Mouse (Mus musculus): ENCODE measurements around the gene Cnppd1. TPM values are rescaled to one million over a fixed set of nuclear protein-coding genes. Genes with fewer than 3 reads are reported as not detected.

Cnppd1 gene
- polyA plus RNA-seq, 1 experiment from 2014 or later: 34.3 TPM

DNA sequence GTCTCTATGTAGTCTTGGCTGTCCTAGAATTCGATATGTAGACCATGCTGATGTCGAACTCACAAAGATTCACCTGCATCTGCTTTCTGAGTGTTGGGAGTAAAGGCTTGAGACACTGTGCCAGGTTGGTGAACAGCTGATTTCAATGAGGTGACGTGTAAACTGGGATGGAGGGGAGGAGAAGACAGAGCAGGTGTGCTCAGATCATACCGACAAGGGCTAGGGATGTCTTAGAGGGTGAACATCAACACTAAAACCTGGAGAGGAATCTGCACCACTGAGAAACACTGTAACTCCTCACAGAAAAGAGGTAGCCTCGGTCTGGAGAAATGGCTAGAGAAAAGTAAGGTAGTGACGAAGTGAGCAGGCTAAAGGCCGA is 25.6 kb upstream of the Cnppd1 start:
- Histone ChIP-seq H3K4me2 (ENCODE audit: low read length) (peak overlapping the region; percentile 77), H3K36me3 (ENCODE audit: control insufficient read depth, insufficient read depth, low read length) (peaks cover 34% of the 10 kb centered on the region), H3K27ac (replicated peaks in 1 of 2; ENCODE audit: control insufficient read depth in 1 of 2, insufficient read depth in 1 of 2, low read depth in 2 of 2, low read length in 2 of 2) (peak overlapping the region; percentile 58 to 83), H3K9ac (ENCODE audit: low read length) (peak overlapping the region; percentile 81), H3K9me3 (ENCODE audit: control insufficient read depth, low read length) (no peaks in the 10 kb centered on the region), H3K4me1 (ENCODE audit: control insufficient read depth in 2 of 2, insufficient read depth in 2 of 2, low read length in 2 of 2) (peaks cover 5 to 9% of the 10 kb centered on the region in 2 experiments), H3K4me3 (ENCODE audit: control insufficient read depth in 1 of 2, insufficient read depth in 1 of 2, low read depth in 1 of 2, low read length in 2 of 2) (peak overlapping the region; percentile 51 to 83), H3K27me3 (ENCODE audit: control insufficient read depth, insufficient read depth, low read length) (no peaks in the 10 kb centered on the region)
- whole genome bisulfite sequencing: 11% methylated on average over 7 of the region's 7 CpGs
- ATAC-seq (ENCODE audit: insufficient number of reproducible peaks, insufficient read depth, low FRiP score, low read depth): 0 out of 2 replicates have a peak, but pooled peaks have one; percentile 6

DNA sequence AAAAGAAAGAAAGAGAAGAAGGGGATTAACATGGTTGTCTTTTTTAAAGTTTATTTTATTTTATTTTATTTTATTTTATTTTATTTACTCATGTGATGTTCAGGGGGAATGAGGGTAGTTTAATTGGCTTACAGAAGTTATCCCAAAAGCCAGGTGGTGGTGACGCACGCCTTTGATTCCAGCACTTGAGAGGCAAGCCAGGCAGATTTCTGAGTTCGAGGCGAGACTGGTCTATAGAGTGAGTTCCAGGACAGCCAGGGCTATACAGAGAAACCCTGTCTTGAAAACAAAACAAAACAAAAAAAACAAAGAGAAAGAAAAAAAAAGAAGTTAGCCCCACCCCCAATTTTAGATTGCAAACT is 17.7 kb upstream of the Cnppd1 start:
- Histone ChIP-seq H3K36me3 (ENCODE audit: control insufficient read depth, insufficient read depth, low read length) (no peaks in the 10 kb centered on the region), H3K4me2 (ENCODE audit: low read length) (no peak overlapping the region), H3K4me3 (ENCODE audit: control insufficient read depth in 1 of 2, insufficient read depth in 1 of 2, low read depth in 1 of 2, low read length in 2 of 2) (no peak overlapping the region), H3K9ac (ENCODE audit: low read length) (no peak overlapping the region), H3K27me3 (ENCODE audit: control insufficient read depth, insufficient read depth, low read length) (no peaks in the 10 kb centered on the region), H3K27ac (replicated peaks in 1 of 2; ENCODE audit: control insufficient read depth in 1 of 2, insufficient read depth in 1 of 2, low read depth in 2 of 2, low read length in 2 of 2) (no peak overlapping the region), H3K4me1 (ENCODE audit: control insufficient read depth in 2 of 2, insufficient read depth in 2 of 2, low read length in 2 of 2) (no peaks in the 10 kb centered on the region), H3K9me3 (ENCODE audit: control insufficient read depth, low read length) (no peaks in the 10 kb centered on the region)
- WGBS: 52% methylated on average over 4 of the region's 4 CpGs
- ATAC-seq (ENCODE audit: insufficient number of reproducible peaks, insufficient read depth, low FRiP score, low read depth): no peak

DNA sequence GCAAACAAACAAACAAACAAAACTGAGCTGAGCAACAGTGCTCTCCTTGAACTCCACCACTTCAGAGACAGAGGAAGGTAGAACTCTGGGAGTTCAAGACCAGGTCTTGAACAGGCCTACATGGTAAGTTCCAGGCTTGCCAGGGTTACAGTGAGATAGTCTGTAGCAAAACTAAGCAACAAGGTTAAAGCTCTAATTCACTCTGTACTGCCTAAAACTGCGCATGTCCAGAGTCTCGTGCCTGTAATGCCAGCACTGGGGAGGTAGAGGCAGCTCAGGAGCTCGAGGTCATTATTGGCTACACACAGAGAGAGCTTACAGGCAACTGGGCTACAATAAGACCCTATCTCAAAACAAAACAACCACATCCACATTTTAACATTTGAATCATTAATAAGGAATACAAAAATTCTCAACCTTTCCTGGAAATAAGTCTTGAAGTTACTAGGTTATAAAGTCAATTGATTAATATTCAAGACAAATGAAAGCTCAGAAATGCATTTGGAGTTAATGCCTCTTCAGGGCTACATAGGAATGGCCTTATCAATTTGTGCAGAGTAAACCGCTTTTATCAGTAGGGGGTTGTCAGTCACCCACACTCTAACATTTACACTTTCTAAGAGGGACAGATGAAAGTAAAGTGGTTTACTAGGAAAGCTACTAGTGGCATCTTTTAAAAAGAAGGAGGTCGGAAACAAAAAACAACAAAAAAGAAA is 17.2 kb upstream of the Cnppd1 start:
- Histone ChIP-seq H3K4me2 (ENCODE audit: low read length) (no peak overlapping the region), H3K36me3 (ENCODE audit: control insufficient read depth, insufficient read depth, low read length) (no peaks in the 10 kb centered on the region), H3K27me3 (ENCODE audit: control insufficient read depth, insufficient read depth, low read length) (no peaks in the 10 kb centered on the region), H3K9me3 (ENCODE audit: control insufficient read depth, low read length) (no peaks in the 10 kb centered on the region), H3K27ac (replicated peaks in 1 of 2; ENCODE audit: control insufficient read depth in 1 of 2, insufficient read depth in 1 of 2, low read depth in 2 of 2, low read length in 2 of 2) (no peak overlapping the region), H3K4me1 (ENCODE audit: control insufficient read depth in 2 of 2, insufficient read depth in 2 of 2, low read length in 2 of 2) (no peaks in the 10 kb centered on the region), H3K4me3 (ENCODE audit: control insufficient read depth in 1 of 2, insufficient read depth in 1 of 2, low read depth in 1 of 2, low read length in 2 of 2) (no peak overlapping the region), H3K9ac (ENCODE audit: low read length) (no peak overlapping the region)
- no peak for ATAC-seq (ENCODE audit: insufficient number of reproducible peaks, insufficient read depth, low FRiP score, low read depth)
- WGBS: 41% methylated on average over 5 of the region's 5 CpGs

DNA sequence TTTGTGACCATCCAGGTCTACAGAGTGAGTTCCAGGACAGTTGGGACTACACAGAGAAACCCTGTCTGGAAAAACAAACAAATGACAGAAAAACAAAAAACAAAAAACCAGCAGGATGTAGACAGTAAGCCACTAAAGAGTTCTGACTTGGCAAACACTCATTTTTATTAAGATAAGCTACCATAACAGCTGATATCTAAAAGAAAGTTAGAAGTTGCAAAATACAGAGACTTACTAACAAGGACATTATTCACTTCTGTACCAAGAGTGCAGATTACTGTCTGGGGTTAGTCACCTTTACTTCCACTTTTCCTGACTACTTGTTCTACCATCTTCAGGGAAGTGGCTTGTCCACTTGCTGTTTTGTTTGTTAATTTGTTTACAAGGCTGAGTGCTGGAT is 16.5 kb upstream of the Cnppd1 start:
- Histone ChIP-seq H3K9me3 (ENCODE audit: control insufficient read depth, low read length) (no peaks in the 10 kb centered on the region), H3K27me3 (ENCODE audit: control insufficient read depth, insufficient read depth, low read length) (no peaks in the 10 kb centered on the region), H3K36me3 (ENCODE audit: control insufficient read depth, insufficient read depth, low read length) (no peaks in the 10 kb centered on the region), H3K9ac (ENCODE audit: low read length) (no peak overlapping the region), H3K4me3 (ENCODE audit: control insufficient read depth in 1 of 2, insufficient read depth in 1 of 2, low read depth in 1 of 2, low read length in 2 of 2) (no peak overlapping the region), H3K4me2 (ENCODE audit: low read length) (no peak overlapping the region), H3K27ac (replicated peaks in 1 of 2; ENCODE audit: control insufficient read depth in 1 of 2, insufficient read depth in 1 of 2, low read depth in 2 of 2, low read length in 2 of 2) (no peak overlapping the region), H3K4me1 (ENCODE audit: control insufficient read depth in 2 of 2, insufficient read depth in 2 of 2, low read length in 2 of 2) (no peaks in the 10 kb centered on the region)
- ATAC-seq (ENCODE audit: insufficient number of reproducible peaks, insufficient read depth, low FRiP score, low read depth): no peak

DNA sequence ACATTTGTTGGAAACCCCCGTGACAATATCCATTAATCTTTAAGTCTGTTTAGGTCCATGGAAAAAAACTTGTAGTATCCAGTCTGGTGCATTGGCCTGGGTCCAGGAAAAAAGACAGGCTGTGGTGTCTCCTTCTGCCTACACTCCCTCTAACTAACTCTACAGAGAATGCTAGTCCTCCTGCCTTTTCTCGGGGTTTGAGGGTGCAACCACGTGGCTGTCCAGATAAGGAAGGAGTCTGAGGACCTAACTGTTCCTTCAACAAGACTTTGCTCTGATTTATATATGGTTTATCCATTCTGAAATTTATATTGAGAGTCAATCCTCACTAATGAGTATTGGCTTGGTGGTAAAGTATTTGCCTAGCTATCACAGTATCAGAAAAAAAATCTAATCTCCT is 13.3 kb upstream of the Cnppd1 start:
- no peak overlapping the region for H3K9ac ChIP-seq (ENCODE audit: low read length)
- no peaks in the 10 kb centered on the region for H3K36me3 ChIP-seq (ENCODE audit: control insufficient read depth, insufficient read depth, low read length)
- no peaks in the 10 kb centered on the region for H3K4me1 ChIP-seq (ENCODE audit: control insufficient read depth in 2 of 2, insufficient read depth in 2 of 2, low read length in 2 of 2)
- H3K9me3 ChIP-seq (ENCODE audit: control insufficient read depth, low read length): no peaks in the 10 kb centered on the region
- no peak overlapping the region for H3K27ac ChIP-seq (replicated peaks in 1 of 2; ENCODE audit: control insufficient read depth in 1 of 2, insufficient read depth in 1 of 2, low read depth in 2 of 2, low read length in 2 of 2)
- H3K27me3 ChIP-seq (ENCODE audit: control insufficient read depth, insufficient read depth, low read length): no peaks in the 10 kb centered on the region
- H3K4me2 ChIP-seq (ENCODE audit: low read length): no peak overlapping the region
- 38% methylated on average over 3 of the region's 3 CpGs for WGBS
- H3K4me3 ChIP-seq (ENCODE audit: control insufficient read depth in 1 of 2, insufficient read depth in 1 of 2, low read depth in 1 of 2, low read length in 2 of 2): no peak overlapping the region
- ATAC-seq (ENCODE audit: insufficient number of reproducible peaks, insufficient read depth, low FRiP score, low read depth): no peak

DNA sequence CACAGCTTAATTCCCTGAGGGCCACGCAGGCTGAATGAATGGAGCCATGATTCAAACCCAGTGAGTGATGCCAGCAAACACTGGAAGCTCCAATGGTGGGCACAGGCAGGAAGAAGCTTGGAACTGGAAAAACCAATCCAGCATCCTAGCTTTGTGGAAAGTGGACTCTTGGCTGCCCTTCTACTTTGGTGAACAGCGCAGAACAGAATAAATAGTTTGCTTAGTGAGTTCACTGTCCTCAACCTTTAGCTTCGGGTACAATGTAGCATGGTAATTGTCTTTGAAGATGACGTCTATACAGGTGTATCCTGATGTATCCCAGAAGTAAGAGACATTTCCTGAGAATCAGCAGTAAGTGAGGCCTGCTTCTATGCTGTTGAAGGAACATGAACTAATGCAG is 6.2 kb upstream of the Cnppd1 start:
- H3K9ac ChIP-seq (ENCODE audit: low read length): no peak overlapping the region
- no peak overlapping the region for H3K27ac ChIP-seq (replicated peaks in 1 of 2; ENCODE audit: control insufficient read depth in 1 of 2, insufficient read depth in 1 of 2, low read depth in 2 of 2, low read length in 2 of 2)
- WGBS: 87% methylated on average over 4 of the region's 4 CpGs
- ATAC-seq (ENCODE audit: insufficient number of reproducible peaks, insufficient read depth, low FRiP score, low read depth): no peak
- H3K36me3 ChIP-seq (ENCODE audit: control insufficient read depth, insufficient read depth, low read length): peaks cover 56% of the 10 kb centered on the region
- H3K27me3 ChIP-seq (ENCODE audit: control insufficient read depth, insufficient read depth, low read length): no peaks in the 10 kb centered on the region
- no peaks in the 10 kb centered on the region for H3K9me3 ChIP-seq (ENCODE audit: control insufficient read depth, low read length)
- H3K4me2 ChIP-seq (ENCODE audit: low read length): no peak overlapping the region
- no peak overlapping the region for H3K4me3 ChIP-seq (ENCODE audit: control insufficient read depth in 1 of 2, insufficient read depth in 1 of 2, low read depth in 1 of 2, low read length in 2 of 2)
- H3K4me1 ChIP-seq (ENCODE audit: control insufficient read depth in 2 of 2, insufficient read depth in 2 of 2, low read length in 2 of 2): peaks cover 0 to 3% of the 10 kb centered on the region in 2 experiments; a peak in 2 of 4 replicates

DNA sequence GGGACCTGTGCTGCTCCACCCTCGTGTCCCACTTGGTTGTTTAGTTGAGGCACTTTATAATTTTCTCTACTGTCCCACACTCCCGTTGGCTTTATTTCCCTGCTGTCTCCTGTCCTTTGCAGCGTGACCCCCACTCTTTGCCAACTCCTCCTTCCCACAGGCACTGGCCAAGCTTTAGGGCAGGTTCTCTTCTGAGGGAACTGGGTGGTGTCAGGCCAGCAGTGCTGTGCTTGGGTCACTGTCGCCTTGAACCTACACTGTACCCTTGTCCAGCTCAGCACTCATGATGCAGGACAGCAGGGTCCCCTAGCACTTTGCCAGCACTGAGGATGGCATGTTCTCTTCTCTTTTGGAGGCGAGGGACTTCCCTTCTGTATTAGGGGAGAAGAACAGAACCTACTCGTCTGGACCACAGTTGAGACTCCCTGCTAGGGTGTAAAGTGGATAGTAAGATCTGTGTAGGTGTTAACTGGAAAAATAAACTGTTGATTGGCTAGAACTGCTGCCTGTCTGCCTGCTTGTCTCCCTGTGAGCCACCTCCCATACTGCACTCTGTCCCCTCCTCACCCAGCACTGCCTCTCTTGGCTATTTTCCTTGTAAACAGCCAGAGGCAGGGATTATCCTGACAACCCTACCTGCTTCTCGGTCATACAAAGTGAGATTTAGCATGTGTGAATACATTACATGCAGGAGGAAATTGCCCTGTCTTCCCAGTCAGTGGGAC is 5.1 kb upstream of the Cnppd1 start:
- ATAC-seq (ENCODE audit: insufficient number of reproducible peaks, insufficient read depth, low FRiP score, low read depth): no peak
- no peak overlapping the region for H3K27ac ChIP-seq (replicated peaks in 1 of 2; ENCODE audit: control insufficient read depth in 1 of 2, insufficient read depth in 1 of 2, low read depth in 2 of 2, low read length in 2 of 2)
- no peak overlapping the region for H3K4me2 ChIP-seq (ENCODE audit: low read length)
- 63% methylated on average over 7 of the region's 7 CpGs for WGBS
- H3K36me3 ChIP-seq (ENCODE audit: control insufficient read depth, insufficient read depth, low read length): peaks cover 56% of the 10 kb centered on the region
- H3K9me3 ChIP-seq (ENCODE audit: control insufficient read depth, low read length): no peaks in the 10 kb centered on the region
- H3K4me1 ChIP-seq (ENCODE audit: control insufficient read depth in 2 of 2, insufficient read depth in 2 of 2, low read length in 2 of 2): peaks cover 0 to 9% of the 10 kb centered on the region in 2 experiments; a peak in 2 of 4 replicates
- H3K9ac ChIP-seq (ENCODE audit: low read length): no peak overlapping the region
- no peak overlapping the region for H3K4me3 ChIP-seq (ENCODE audit: control insufficient read depth in 1 of 2, insufficient read depth in 1 of 2, low read depth in 1 of 2, low read length in 2 of 2)
- no peaks in the 10 kb centered on the region for H3K27me3 ChIP-seq (ENCODE audit: control insufficient read depth, insufficient read depth, low read length)

Measured in heart, embryonic 14.5 days (tissue).